Mouse (Mus musculus) heart, embryonic 13.5 days (tissue): ENCODE results near the gene Aup1. TPM values are rescaled to one million over a fixed set of nuclear protein-coding genes. Genes with fewer than 3 reads are reported as not detected.

Experiments
- ATAC-seq: fragments of 200-750 bp; cut with Nextera tagmentation; 2 replicates; pipeline ENCODE4 v1.8.0; 2017; ENCODE audit warnings: moderate TSS enrichment; ENCODE audit not compliant: insufficient number of reproducible peaks, low FRiP score, low TSS enrichment; ENCODE audit errors: extremely low read depth
- H3K27ac ChIP-seq: fragments of 300-500 bp; sonication (generic); replicated peaks from 2 replicates; pipeline ENCODE4 v1.5.1; 2015; ENCODE audit warnings: moderate library complexity, mild to moderate bottlenecking, inconsistent platforms
- H3K27me3 ChIP-seq: fragments of 300-500 bp; sonication (generic); replicated peaks from 2 replicates; pipeline ENCODE4 v1.6.1; 2015; ENCODE audit warnings: mild to moderate bottlenecking, inconsistent platforms
- H3K36me3 ChIP-seq: fragments of 300-500 bp; sonication (generic); 2 replicates; pipeline ENCODE4 v1.6.1; 2015; ENCODE audit warnings: mild to moderate bottlenecking, inconsistent platforms
- H3K4me1 ChIP-seq: fragments of 300-500 bp; sonication (generic); 2 replicates; pipeline ENCODE4 v1.6.1; 2015; ENCODE audit warnings: inconsistent platforms
- H3K4me2 ChIP-seq: fragments of 300-500 bp; sonication (generic); 2 replicates; pipeline ENCODE4 v1.6.1; 2015; ENCODE audit warnings: inconsistent platforms, mild to moderate bottlenecking, moderate library complexity
- H3K4me3 ChIP-seq: fragments of 300-500 bp; sonication (generic); 2 replicates; pipeline ENCODE4 v1.5.1; 2015; ENCODE audit warnings: moderate library complexity, mild to moderate bottlenecking, inconsistent platforms
- H3K9ac ChIP-seq: fragments of 300-500 bp; sonication (generic); 2 replicates; pipeline ENCODE4 v1.6.1; 2015; ENCODE audit warnings: inconsistent platforms, mild to moderate bottlenecking, moderate library complexity
- H3K9me3 ChIP-seq: fragments of 300-500 bp; sonication (generic); 2 replicates; pipeline ENCODE4 v1.6.1; 2016; ENCODE audit warnings: inconsistent platforms
- WGBS: fragments of 180-500 bp; shearing (Covaris S2); methylation state at CpG from one replicate; pipeline ENCODE4 v1.1.7; 2015; ENCODE audit warnings: mixed read lengths; 5-methylcytosine and 5-hydroxymethylcytosine counted together
- polyA plus RNA-seq: library from polyadenylated mRNA; unstranded; fragments of >200 nt; fragmentation: Nextera tagmentation; extraction: Ambion mirVana; gene quantifications from 2 replicates; pipeline ENCODE4 v1.2.1, GENCODE M21; 2015

Gene Aup1
- polyA plus RNA-seq, 1 experiment from 2014 or later, result 120 TPM

DNA sequence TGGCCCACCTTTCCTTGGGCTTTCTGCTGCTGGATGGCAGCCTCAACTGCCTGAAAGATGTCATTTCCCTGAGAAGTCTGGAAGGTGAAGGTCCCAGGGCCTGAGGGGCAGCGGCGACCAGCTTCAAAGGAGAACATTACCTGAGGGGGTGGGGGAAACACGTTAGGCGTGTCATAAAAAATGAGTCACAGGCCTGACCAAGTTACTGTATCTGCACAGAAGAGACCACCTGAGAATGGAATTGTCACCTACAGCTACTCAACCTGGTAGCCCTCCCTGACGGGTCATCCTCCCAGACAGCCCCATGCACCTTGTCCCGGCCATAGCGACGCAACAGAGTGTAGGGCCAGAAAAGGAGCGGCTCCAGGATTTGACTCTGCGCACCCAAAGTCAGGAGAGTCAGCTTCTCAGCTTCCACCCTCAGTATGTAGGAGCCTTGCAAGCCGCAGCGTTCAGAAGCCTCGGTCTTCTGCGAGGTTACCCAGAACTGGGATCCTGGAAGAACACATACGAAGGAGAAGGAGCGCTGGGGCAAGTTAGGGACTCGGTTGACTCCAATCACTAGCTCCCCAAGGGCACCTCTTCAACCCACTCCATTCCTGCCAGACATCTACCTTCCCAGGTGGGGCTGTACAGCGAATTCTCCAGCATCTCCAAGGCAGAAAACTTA is 22.3 kb upstream of the Aup1 start:
- Histone ChIP-seq H3K4me2 (peak overlapping the region; percentile 87), H3K4me1 (peaks cover 58% of the 10 kb centered on the region), H3K36me3 (peaks cover 8% of the 10 kb centered on the region; the same call in 1 of the 2 replicates), H3K4me3 (peak overlapping the region; percentile 77), H3K27ac (no peak overlapping the region), H3K9me3 (no peaks in the 10 kb centered on the region), H3K9ac (peak overlapping the region; percentile 83), H3K27me3 (peaks cover 78% of the 10 kb centered on the region)
- no peak for ATAC-seq
- WGBS, result 42% methylated on average over 18 of the region's 18 CpGs

GRCm38 (mm10) chr6:83032769-83033191 is 21.5 kb upstream of the Aup1 start:
- peaks cover 8% of the 10 kb centered on the region; the same call in 1 of the 2 replicates for H3K36me3 ChIP-seq
- peak overlapping the region; percentile 83 for H3K9ac ChIP-seq
- H3K4me1 ChIP-seq, result peaks cover 53% of the 10 kb centered on the region
- peak overlapping the region; percentile 90 for H3K27ac ChIP-seq
- peak overlapping the region; percentile 87 for H3K4me2 ChIP-seq
- peak overlapping the region; percentile 77 for H3K4me3 ChIP-seq
- under 1% methylated on average over 31 of the region's 31 CpGs for WGBS
- ATAC-seq, result peak; percentile 33; the same call in 1 of the 2 replicates
- no peaks in the 10 kb centered on the region for H3K9me3 ChIP-seq
- peaks cover 79% of the 10 kb centered on the region for H3K27me3 ChIP-seq

DNA sequence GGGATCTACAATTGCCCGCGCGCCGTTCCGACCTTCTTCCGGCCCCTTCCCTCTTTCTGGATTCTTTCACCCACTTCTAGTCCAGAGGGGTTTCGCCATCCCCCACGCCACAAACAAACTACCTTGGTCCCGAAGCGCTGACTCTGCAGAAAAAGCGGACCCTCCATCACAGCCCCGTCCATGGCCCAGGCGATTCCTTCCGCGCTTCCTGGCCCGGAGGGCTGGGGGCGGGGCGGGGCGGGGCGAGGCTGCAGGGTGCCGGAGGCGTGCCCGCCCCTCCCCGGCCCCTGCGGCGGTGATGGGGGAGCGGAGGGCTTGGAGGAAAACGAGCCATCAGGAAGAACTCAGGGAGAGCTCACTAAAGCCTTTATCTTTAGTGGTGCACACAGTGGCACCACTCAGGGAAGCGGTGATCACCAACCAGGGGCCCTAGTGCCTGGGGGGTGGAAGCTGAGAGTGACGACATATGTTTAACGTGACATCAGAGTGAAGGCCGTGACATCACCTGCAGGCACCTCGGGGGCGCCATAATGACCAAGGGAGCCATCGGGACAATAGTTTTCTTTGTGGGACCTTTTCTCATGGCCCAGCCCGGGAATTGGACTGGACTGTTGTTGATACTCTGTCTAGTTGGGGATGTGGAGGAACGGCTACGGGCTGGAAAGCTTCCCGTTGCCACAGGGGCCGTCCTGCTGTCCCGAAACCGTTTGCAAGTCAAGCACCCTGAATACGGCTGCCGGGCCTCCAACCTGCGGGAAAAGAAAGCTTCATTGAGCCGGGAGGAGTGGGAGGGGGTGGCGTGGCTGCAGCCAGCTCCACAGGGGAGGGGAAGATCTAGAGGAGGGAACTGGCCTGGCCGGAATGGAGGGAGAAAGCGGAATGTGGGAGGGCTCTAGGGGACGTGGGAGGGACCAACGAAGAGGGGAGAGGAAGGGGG is 20.8 kb upstream of the Aup1 start, which contains the start of the genes Dok1 and Loxl3:
TSS of gene Dok1 (minus strand) at position 223 of the 937 bp plus-strand sequence.
TSS of gene Loxl3 (plus strand) at position 925 of the 937 bp plus-strand sequence.
- H3K9me3 ChIP-seq, result no peaks in the 10 kb centered on the region
- H3K4me1 ChIP-seq, result peaks cover 53% of the 10 kb centered on the region
- WGBS, result under 1% methylated on average over 51 of the region's 51 CpGs
- peak; percentile 64; the same call in 1 of the 2 replicates for ATAC-seq
- peak within 1 kb of the TSS; percentile 90 for H3K27ac ChIP-seq
- H3K9ac ChIP-seq, result peak within 1 kb of the TSS; percentile 83
- H3K4me2 ChIP-seq, result peak within 1 kb of the TSS; percentile 87
- peaks cover 8% of the 10 kb centered on the region; the same call in 1 of the 2 replicates for H3K36me3 ChIP-seq
- H3K4me3 ChIP-seq, result peak within 1 kb of the TSS; percentile 77
- H3K27me3 ChIP-seq, result peaks cover 78% of the 10 kb centered on the region

DNA sequence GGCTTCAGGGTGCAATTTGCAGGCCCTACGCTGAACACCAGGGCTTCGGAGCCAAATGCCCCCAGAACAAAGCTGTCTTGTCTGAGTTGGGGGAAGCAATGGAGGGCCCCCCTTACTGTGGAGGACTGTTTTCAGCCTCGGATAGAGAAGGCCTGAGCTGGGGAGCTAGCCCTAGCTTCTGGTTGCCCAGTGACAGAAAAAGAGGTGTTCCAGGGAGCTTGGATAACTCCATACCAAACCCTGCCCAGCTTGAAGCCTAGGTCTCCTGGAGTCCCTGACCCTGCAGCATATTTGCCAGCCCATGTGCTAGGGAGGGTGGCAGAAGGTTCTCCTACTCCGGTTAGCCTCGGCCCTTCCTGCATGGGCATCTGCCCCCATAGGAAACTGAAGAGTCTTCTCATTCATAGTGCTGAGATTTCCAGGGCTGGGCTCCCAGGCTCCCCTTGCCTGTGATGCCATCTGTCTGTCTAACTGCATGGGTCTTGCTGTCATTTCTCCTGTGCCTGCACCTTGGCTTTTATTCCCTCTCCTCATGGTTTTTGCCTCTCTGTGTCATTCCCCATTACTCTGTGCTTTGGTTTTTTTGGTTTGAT is 19.8 kb upstream of the Aup1 start:
- Histone ChIP-seq H3K9me3 (no peaks in the 10 kb centered on the region), H3K27ac (peak overlapping the region; percentile 90), H3K36me3 (peaks cover 8% of the 10 kb centered on the region; the same call in 1 of the 2 replicates), H3K4me2 (peak overlapping the region; percentile 87), H3K9ac (peak overlapping the region; percentile 83), H3K27me3 (peaks cover 68% of the 10 kb centered on the region), H3K4me1 (peaks cover 58% of the 10 kb centered on the region), H3K4me3 (peak overlapping the region; percentile 77)
- ATAC-seq, result no peak
- WGBS, result 34% methylated on average over 5 of the region's 5 CpGs

DNA sequence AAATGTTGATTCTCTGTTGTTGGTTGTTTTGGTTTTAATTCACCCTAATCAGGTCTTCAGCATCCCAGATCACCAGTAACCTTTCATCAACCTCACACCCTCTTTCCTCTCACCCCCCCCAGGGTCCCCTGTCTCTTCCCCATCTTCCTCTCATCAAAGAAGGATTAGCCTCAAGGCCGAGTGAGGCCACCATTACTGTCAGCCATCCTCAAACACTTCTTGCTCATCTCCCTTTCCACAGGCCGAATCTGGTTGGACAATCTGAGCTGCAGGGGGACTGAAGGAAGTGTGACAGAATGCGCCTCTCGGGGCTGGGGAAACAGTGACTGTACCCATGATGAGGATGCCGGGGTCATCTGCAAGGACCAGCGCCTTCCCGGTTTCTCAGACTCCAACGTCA is 17.1 kb upstream of the Aup1 start:
- Histone ChIP-seq H3K4me1 (peaks cover 36% of the 10 kb centered on the region), H3K4me2 (no peak overlapping the region)
- ATAC-seq, result no peak

GRCm38 (mm10) chr6:83038496-83039012 is 15.8 kb upstream of the Aup1 start:
- ATAC-seq, result no peak; the same call in 1 of the 2 replicates
- Histone ChIP-seq H3K27me3 (peaks cover 70% of the 10 kb centered on the region), H3K27ac (0 out of 2 replicates have a peak overlapping the region, but pooled peaks have one; percentile 17), H3K4me3 (peak overlapping the region; percentile 35), H3K36me3 (no peaks in the 10 kb centered on the region), H3K9me3 (no peaks in the 10 kb centered on the region), H3K4me1 (peaks cover 35% of the 10 kb centered on the region), H3K4me2 (peak overlapping the region; percentile 67), H3K9ac (peak overlapping the region; percentile 62)
- WGBS, result 13% methylated on average over 24 of the region's 24 CpGs

More for the DNA sequence above, 17.1 kb upstream of the Aup1 start:
- Histone ChIP-seq H3K9ac (no peak overlapping the region), H3K27ac (no peak overlapping the region), H3K27me3 (peaks cover 62% of the 10 kb centered on the region), H3K9me3 (no peaks in the 10 kb centered on the region), H3K4me3 (no peak overlapping the region), H3K36me3 (no peaks in the 10 kb centered on the region)
- WGBS, result 62% methylated on average over 8 of the region's 8 CpGs

- ATAC-seq, result no peak
- Histone ChIP-seq H3K9ac (no peak overlapping the region), H3K4me3 (no peak overlapping the region), H3K4me2 (no peak overlapping the region), H3K4me1 (peaks cover 32% of the 10 kb centered on the region), H3K27ac (no peak overlapping the region), H3K27me3 (peaks cover 59% of the 10 kb centered on the region), H3K9me3 (no peaks in the 10 kb centered on the region), H3K36me3 (no peaks in the 10 kb centered on the region)
- 74% methylated on average over 5 of the region's 5 CpGs for WGBS
These were observed 13.7 kb upstream of the Aup1 start for GRCm38 (mm10) chr6:83040601-83041000.

- 56% methylated on average over 6 of the region's 6 CpGs for WGBS
- no peak overlapping the region for H3K9ac ChIP-seq
- no peak for ATAC-seq
These were observed 10.8 kb upstream of the Aup1 start for GRCm38 (mm10) chr6:83043561-83043960.

DNA sequence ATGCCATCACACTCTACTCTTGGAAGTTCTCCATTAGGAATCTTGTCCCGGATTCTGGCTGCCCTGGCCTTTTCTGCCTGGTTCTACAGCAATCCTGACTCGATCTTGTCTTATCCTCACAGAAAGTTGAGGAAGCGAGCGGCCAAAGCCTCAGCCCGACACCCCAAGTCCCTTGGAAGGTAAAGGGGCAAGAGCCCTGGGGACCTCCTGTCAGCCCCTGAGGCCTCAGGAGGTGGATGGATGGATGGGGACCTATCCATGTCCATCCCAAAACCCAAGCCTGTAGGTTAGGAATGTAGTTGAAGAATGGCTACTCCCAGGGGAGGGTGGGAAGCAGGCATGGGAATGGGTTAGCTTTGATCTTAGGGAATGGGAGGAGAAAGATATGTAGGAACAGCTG is 10.3 kb upstream of the Aup1 start:
- H3K9ac ChIP-seq, result 0 out of 2 replicates have a peak overlapping the region, but pooled peaks have one; percentile 37
- peaks cover 22% of the 10 kb centered on the region for H3K4me1 ChIP-seq
- no peaks in the 10 kb centered on the region for H3K9me3 ChIP-seq
- peak overlapping the region; percentile 16; the same call in 1 of the 2 replicates for H3K4me2 ChIP-seq
- 75% methylated on average over 5 of the region's 5 CpGs for WGBS
- H3K27ac ChIP-seq, result peak overlapping the region; percentile 75
- H3K36me3 ChIP-seq, result no peaks in the 10 kb centered on the region
- ATAC-seq, result 0 out of 2 replicates have a peak, but pooled peaks have one; percentile 2
- H3K4me3 ChIP-seq, result no peak overlapping the region
- peaks cover 55% of the 10 kb centered on the region for H3K27me3 ChIP-seq

More at GRCm38 (mm10) chr6:83043561-83043960, 10.8 kb upstream of the Aup1 start:
- no peaks in the 10 kb centered on the region for H3K36me3 ChIP-seq
- no peak overlapping the region; the same call in 1 of the 2 replicates for H3K4me2 ChIP-seq
- no peak overlapping the region for H3K4me3 ChIP-seq
- H3K9me3 ChIP-seq, result no peaks in the 10 kb centered on the region
- H3K4me1 ChIP-seq, result peaks cover 26% of the 10 kb centered on the region
- H3K27me3 ChIP-seq, result peaks cover 51% of the 10 kb centered on the region
- H3K27ac ChIP-seq, result peak overlapping the region; percentile 75

- 24% methylated on average over 9 of the region's 9 CpGs for WGBS
- peak overlapping the region; percentile 75 for H3K27ac ChIP-seq
- peak overlapping the region; percentile 16 for H3K4me2 ChIP-seq
- H3K27me3 ChIP-seq, result peaks cover 62% of the 10 kb centered on the region
- H3K4me1 ChIP-seq, result peaks cover 22% of the 10 kb centered on the region
- ATAC-seq, result peak; percentile 70
- no peak overlapping the region for H3K4me3 ChIP-seq
- no peaks in the 10 kb centered on the region for H3K36me3 ChIP-seq
- H3K9me3 ChIP-seq, result no peaks in the 10 kb centered on the region
- no peak overlapping the region for H3K9ac ChIP-seq
These were observed 9.6 kb upstream of the Aup1 start for GRCm38 (mm10) chr6:83044742-83045141.
